Mouse (Mus musculus) lung, embryonic 14.5 days (tissue): ENCODE results near the gene Adgrb2. TPM values are rescaled to one million over a fixed set of nuclear protein-coding genes. Genes with fewer than 3 reads are reported as not detected.

Source experiments
- ATAC-seq: fragments of 200-750 bp; cut with Nextera tagmentation; 2 replicates; pipeline ENCODE4 v1.8.0; 2017; ENCODE audit warnings: mild to moderate bottlenecking, moderate TSS enrichment, moderate library complexity; ENCODE audit not compliant: insufficient read depth
- DNase-seq: peaks from one replicate; pipeline ENCODE4 v3.0.0-alpha.2; 2015
- H3K27ac ChIP-seq: fragments of 300-500 bp; sonication (generic); 2 replicates; pipeline ENCODE4 v1.5.1; 2014; ENCODE audit warnings: low read depth, mild to moderate bottlenecking, moderate library complexity
- H3K27me3 ChIP-seq: fragments of 300-500 bp; sonication (generic); 2 replicates; pipeline ENCODE4 v1.6.1; 2014; ENCODE audit warnings: low read length, control low read depth; ENCODE audit not compliant: insufficient read depth
- H3K36me3 ChIP-seq: fragments of 300-500 bp; sonication (generic); 2 replicates; pipeline ENCODE4 v1.6.1; 2014; ENCODE audit warnings: control low read depth; ENCODE audit not compliant: insufficient read depth
- H3K4me1 ChIP-seq: fragments of 300-500 bp; sonication (generic); 2 replicates; pipeline ENCODE4 v1.6.1; 2014; ENCODE audit warnings: antibody characterized with exemption, control low read depth; ENCODE audit not compliant: insufficient read depth
- H3K4me2 ChIP-seq: fragments of 300-500 bp; sonication (generic); 2 replicates; pipeline ENCODE4 v1.6.1; 2014; ENCODE audit warnings: mild to moderate bottlenecking
- H3K4me3 ChIP-seq: fragments of 300-500 bp; sonication (generic); 2 replicates; pipeline ENCODE4 v1.5.1; 2014; ENCODE audit warnings: low read depth, low read length
- H3K9ac ChIP-seq: fragments of 300-500 bp; sonication (generic); 2 replicates; pipeline ENCODE4 v1.6.1; 2014
- H3K9me3 ChIP-seq: fragments of 300-500 bp; sonication (generic); 2 replicates; pipeline ENCODE4 v1.6.1; 2016; ENCODE audit warnings: low read depth, low read length, control low read depth
- CTCF ChIP-seq: IDR thresholded peaks from 2 replicates; pipeline ENCODE4 v1.5.1; 2016; ENCODE audit warnings: antibody characterized with exemption, low read depth
- WGBS: fragments of 180-500 bp; shearing (Covaris S2); extraction: QIAGEN DNeasy Blood & Tissue Kit; methylation state at CpG from one replicate; pipeline ENCODE4 v1.1.7; 2014; 5-methylcytosine and 5-hydroxymethylcytosine counted together
- polyA plus RNA-seq: library from polyadenylated mRNA; unstranded; fragments of >200 nt; fragmentation: Nextera tagmentation; extraction: Ambion mirVana; gene quantifications from 2 replicates; pipeline ENCODE4 v1.2.1, GENCODE M21; 2014

Adgrb2 gene
- polyA plus RNA-seq, 1 experiment from 2014 or later, result 2.0 TPM

- Histone ChIP-seq H3K4me3 (no peak overlapping the region), H3K27me3 (no peaks in the 10 kb centered on the region), H3K27ac (peak overlapping the region; percentile 18; the same call in 1 of the 2 replicates), H3K9me3 (no peaks in the 10 kb centered on the region), H3K9ac (no peak overlapping the region), H3K4me2 (no peak overlapping the region), H3K36me3 (peaks cover 25% of the 10 kb centered on the region), H3K4me1 (0 out of 2 replicates have a peak, but pooled peaks cover 3% of the 10 kb centered on the region)
- WGBS, result 83% methylated on average over 14 of the region's 14 CpGs
- no peak for ATAC-seq
- DNase-seq, result no peak
- no peak for TF ChIP-seq CTCF
Measured at GRCm38 (mm10) chr4:130055160-130056010, 70.7 kb downstream of the Adgrb2 start.

GRCm38 (mm10) chr4:130056011-130056322 is 71.3 kb downstream of the Adgrb2 start:
- Histone ChIP-seq H3K9me3 (no peaks in the 10 kb centered on the region), H3K4me3 (no peak overlapping the region), H3K4me1 (no peaks in the 10 kb centered on the region), H3K4me2 (no peak overlapping the region), H3K36me3 (peaks cover 30% of the 10 kb centered on the region), H3K27ac (no peak overlapping the region), H3K9ac (no peak overlapping the region), H3K27me3 (no peaks in the 10 kb centered on the region)
- no peak for TF ChIP-seq CTCF
- DNase-seq (no peak), ATAC-seq (no peak)
- WGBS, result 54% methylated on average over 3 of the region's 3 CpGs

DNA sequence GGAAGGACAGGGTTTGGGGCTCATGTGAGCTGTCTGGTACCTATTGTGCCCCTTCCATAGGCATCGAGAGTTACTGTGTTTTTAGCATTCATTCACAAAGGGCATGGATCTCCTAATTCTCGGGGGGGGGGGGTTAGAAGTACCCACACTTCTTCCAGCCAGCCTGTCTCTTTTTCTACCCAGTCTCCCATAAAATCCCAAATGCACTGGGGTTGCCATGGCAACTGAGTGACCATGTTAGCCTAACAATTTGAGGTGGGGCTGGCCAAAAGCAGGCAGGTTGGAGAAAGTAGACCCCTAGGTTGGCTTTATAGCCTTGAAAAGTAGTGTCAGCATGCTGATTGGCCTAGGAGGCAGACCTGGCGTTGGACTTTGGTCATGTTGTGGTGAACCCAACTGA is 71.8 kb downstream of the Adgrb2 start:
- Histone ChIP-seq H3K4me3 (no peak overlapping the region), H3K9ac (no peak overlapping the region), H3K36me3 (peaks cover 35% of the 10 kb centered on the region), H3K9me3 (no peaks in the 10 kb centered on the region), H3K4me1 (no peaks in the 10 kb centered on the region), H3K27ac (no peak overlapping the region), H3K27me3 (no peaks in the 10 kb centered on the region), H3K4me2 (no peak overlapping the region)
- DNase-seq (no peak), ATAC-seq (no peak)
- 77% methylated on average over 3 of the region's 3 CpGs for whole genome bisulfite sequencing
- TF ChIP-seq CTCF, result no peak

- TF ChIP-seq CTCF, result no peak
- H3K9ac ChIP-seq, result no peak overlapping the region
- no peak overlapping the region for H3K4me3 ChIP-seq
- no peaks in the 10 kb centered on the region for H3K9me3 ChIP-seq
- ATAC-seq, result no peak
- no peak overlapping the region for H3K27ac ChIP-seq
- peaks cover 39% of the 10 kb centered on the region for H3K36me3 ChIP-seq
- no peak for DNase-seq
- no peaks in the 10 kb centered on the region for H3K27me3 ChIP-seq
- no peak overlapping the region for H3K4me2 ChIP-seq
- no peaks in the 10 kb centered on the region for H3K4me1 ChIP-seq
Measured at GRCm38 (mm10) chr4:130060937-130061336, 76.3 kb downstream of the Adgrb2 start.

- Histone ChIP-seq H3K4me3 (no peak overlapping the region), H3K27ac (no peak overlapping the region), H3K4me1 (no peaks in the 10 kb centered on the region), H3K9ac (no peak overlapping the region), H3K27me3 (no peaks in the 10 kb centered on the region), H3K4me2 (no peak overlapping the region), H3K9me3 (no peaks in the 10 kb centered on the region), H3K36me3 (peaks cover 33% of the 10 kb centered on the region)
- ATAC-seq (peak; percentile 55; the same call in 1 of the 2 replicates), DNase-seq (peak; percentile 53)
- TF ChIP-seq CTCF, result no peak
- WGBS, result 20% methylated on average over 7 of the region's 7 CpGs
Measured at GRCm38 (mm10) chr4:130063191-130063590, 78.5 kb downstream of the Adgrb2 start.

GRCm38 (mm10) chr4:130066816-130067215 is 82.1 kb downstream of the Adgrb2 start:
- WGBS, result 14% methylated on average over 8 of the region's 8 CpGs
- Histone ChIP-seq H3K9me3 (no peaks in the 10 kb centered on the region), H3K4me3 (no peak overlapping the region), H3K9ac (no peak overlapping the region), H3K4me2 (no peak overlapping the region), H3K4me1 (no peaks in the 10 kb centered on the region), H3K36me3 (peaks cover 6% of the 10 kb centered on the region; the same call in 1 of the 2 replicates), H3K27ac (no peak overlapping the region), H3K27me3 (no peaks in the 10 kb centered on the region)
- peak; percentile 78 for TF ChIP-seq CTCF
- ATAC-seq, result no peak
- DNase-seq, result peak; percentile 37

GRCm38 (mm10) chr4:130070523-130070922 is 85.9 kb downstream of the Adgrb2 start:
- no peak for TF ChIP-seq CTCF
- ATAC-seq, result no peak
- Histone ChIP-seq H3K27ac (no peak overlapping the region), H3K4me3 (no peak overlapping the region), H3K9me3 (no peaks in the 10 kb centered on the region), H3K9ac (no peak overlapping the region), H3K27me3 (no peaks in the 10 kb centered on the region), H3K36me3 (peaks cover 10% of the 10 kb centered on the region; the same call in 1 of the 2 replicates), H3K4me1 (no peaks in the 10 kb centered on the region), H3K4me2 (no peak overlapping the region)
- 61% methylated on average over 3 of the region's 3 CpGs for WGBS
- DNase-seq, result no peak
